Mouse (Mus musculus) lung, postnatal 10 days (tissue): Measurements from ENCODE around the gene Slamf7.

Experiments used
- DNase-seq: peaks from one replicate; pipeline ENCODE4 v3.0.0; 2021

Gene Slamf7

GRCm38 (mm10) chr1:171631447-171631846, 21.4 kb downstream of the Slamf7 start:
- DNase-seq, result peak; percentile 22

GRCm38 (mm10) chr1:171630912-171631311, 21.9 kb downstream of the Slamf7 start:
- no peak for DNase-seq

DNA sequence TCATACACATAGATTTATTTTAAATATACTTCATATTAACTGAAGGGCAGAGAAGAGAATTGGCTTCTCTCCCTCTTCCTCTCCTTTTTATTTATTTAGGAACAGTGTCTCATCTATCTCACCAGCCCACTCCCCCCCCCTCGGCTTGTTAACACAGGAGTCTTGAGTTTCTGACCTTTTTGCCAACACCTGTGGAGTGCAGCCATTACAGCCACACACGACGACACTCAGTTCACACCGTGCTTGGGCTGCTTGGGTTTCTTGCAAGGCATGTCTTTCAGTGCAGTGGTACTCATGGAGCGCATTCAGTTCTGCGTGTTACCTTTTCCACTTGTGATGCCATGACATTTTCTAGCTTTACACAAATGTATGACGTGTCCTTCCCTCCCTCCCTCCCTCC, 22.8 kb downstream of the Slamf7 start:
- DNase-seq, result no peak

- DNase-seq, result no peak
Measured at GRCm38 (mm10) chr1:171629168-171629567, 23.7 kb downstream of the Slamf7 start.

DNA sequence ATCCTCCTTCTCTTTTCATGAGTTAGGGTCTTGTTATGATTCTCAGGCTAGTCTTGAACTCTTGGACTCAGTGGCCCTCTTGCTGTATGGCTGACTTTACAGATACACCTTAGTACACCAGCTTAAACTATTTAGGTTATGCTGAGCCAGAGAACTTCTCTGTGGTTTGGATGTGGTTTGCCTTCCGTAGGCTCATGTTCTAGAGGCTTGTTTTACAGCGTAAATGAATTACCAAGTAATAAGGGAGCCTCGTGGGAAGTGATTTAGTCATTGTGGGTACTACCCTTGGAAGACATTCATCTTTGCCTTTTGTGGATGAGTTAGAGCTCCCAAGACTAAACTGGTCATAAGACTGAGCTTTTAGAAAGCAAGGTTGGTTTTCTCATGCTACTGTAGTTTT, 25.0 kb downstream of the Slamf7 start:
- DNase-seq, result no peak

DNA sequence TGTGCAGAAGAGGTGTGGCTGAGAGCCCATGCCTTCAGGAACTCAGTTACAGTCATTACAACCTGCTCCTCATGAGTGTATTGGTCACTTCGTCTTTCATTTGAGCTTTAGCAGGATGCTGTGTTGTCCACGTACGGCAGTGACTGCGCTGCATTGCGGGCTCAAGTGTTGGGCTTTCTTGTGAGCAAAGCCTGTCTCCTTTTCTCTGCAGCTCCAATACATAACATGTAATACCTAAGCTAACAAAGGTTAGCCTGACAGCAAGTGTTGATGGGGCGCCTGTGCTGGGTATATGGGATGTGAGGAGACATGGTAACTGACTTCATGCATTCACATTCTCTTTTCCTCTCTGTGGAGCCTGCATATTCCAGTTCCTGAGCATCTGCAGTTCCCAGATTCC, 32.7 kb downstream of the Slamf7 start:
- no peak for DNase-seq

DNA sequence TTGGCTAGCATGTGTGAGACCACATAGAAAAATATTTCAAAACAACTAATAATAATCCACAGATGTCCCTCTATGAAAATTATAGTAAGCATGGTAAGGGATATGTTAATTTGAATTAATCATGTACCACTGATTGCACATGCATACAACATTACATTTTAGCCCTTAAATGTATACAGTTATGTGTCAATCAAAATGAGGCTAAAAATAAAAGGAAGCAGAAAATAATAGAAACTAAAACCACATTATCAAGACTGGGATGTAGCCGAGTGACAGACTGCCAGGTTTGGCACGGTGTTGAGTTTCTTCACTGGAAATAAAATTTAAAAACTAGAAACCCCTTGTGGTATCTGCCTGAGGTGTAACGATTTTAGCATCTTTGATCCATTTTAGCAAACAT, 33.2 kb downstream of the Slamf7 start:
- DNase-seq, result no peak

DNA sequence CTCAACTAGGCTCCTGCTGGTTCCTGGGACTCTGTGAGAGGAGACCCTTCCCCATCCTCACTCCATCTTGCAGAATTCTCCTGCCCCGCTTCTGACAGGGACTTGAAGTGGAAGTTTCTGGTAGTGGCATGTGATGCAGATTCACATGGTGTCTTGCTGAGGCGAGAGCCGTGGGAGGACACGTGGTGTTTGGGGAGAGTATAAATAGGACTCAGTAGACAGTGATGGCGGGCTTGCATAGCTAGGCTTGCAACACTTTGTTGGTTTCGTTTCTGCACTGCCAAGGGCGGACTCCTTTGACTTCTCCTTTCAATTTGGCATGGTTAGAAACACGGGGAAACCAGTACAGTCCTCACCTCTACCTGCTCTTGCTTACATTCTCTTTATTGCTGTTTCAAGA, 33.8 kb downstream of the Slamf7 start:
- peak; percentile 27 for DNase-seq

DNA sequence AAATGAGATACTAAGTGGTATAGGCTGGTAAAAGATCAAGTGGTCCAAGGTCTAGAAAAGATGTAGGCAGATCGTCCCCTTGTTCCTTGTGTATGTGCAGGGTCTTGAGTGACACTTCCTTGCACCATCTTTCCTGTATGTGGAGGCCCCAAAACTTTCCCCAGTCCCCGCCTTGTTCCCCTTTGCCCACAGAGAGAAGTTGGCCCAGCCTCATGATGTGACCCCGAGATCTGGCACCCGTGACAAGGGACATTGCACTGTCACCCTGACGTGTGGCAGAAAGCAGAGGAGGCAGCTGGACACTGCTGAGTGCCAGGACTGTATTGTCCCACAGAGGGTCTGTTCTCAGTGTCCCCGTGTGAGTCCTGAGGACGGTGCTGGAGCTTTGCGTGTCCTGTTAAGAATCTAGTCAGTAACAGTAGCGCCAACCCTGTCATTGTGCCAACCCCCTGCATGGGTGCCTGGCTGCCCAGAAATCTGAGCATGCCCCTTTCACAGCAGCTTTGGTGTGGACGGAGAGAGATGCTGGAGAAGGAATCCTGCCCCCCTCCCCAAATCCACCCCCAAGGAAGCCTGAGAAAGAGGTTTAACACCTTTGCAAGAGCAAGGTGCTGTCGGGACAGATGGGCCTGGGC, 35.8 kb downstream of the Slamf7 start:
- peak; percentile 7 for DNase-seq

GRCm38 (mm10) chr1:171613962-171614361, 38.9 kb downstream of the Slamf7 start:
- DNase-seq, result peak; percentile 10

- no peak for DNase-seq
Measured at GRCm38 (mm10) chr1:171610781-171611180, 42.1 kb downstream of the Slamf7 start.

- peak; percentile 11 for DNase-seq
Measured at GRCm38 (mm10) chr1:171610026-171610425, 42.8 kb downstream of the Slamf7 start.

- DNase-seq, result no peak
Measured at GRCm38 (mm10) chr1:171607176-171607575, 45.7 kb downstream of the Slamf7 start, which contains the start of gene Ly9. Gene Ly9, minus strand, starts transcription at chr1:171607410.

GRCm38 (mm10) chr1:171606656-171607055, 46.2 kb downstream of the Slamf7 start:
- DNase-seq, result no peak

- no peak for DNase-seq
Measured at GRCm38 (mm10) chr1:171604686-171605085, 48.1 kb downstream of the Slamf7 start.

DNA sequence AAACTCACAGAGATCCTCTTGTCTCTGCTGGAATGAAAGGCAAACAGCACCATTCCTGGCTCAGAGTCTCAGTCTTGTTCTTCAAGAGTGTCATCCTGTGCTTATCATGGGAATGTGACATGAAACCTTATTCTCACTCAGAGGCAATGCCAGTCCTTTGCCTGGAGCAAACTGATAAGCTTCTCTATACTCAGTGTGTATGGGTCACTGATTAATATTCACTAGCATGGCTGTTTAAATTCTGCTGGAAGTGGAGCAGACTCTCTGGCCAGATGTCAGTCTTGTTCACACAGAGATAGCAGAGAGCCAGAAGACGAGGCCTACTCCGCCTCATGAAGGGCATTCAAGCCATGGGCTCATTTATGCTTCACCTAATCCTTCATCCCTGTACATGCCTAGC, 68.3 kb downstream of the Slamf7 start:
- no peak for DNase-seq
